Comparison of ENCODE assay signal across 8 mouse cellular contexts in genomic region chr2:180257963-180258865, GRCm38 (mm10). TPM values are rescaled to one million over a fixed set of nuclear protein-coding genes. Genes with fewer than 3 reads are reported as not detected.
DNase-seq lines count a peak whose midpoint lies in the region; ATAC-seq and TF ChIP-seq lines count a peak whose summit lies in the region.

No protein-coding gene starts in this region.

- no peak for DNase-seq in heart, embryonic 10.5 days (ENCODE audit: low spot score)
- DNase-seq in heart, postnatal 36 days, result no peak
- DNase-seq in adrenal gland, adult 2 months, result no peak
- no peak for DNase-seq in frontal cortex, adult 2 months (ENCODE audit: extremely low spot score in 1 of 2, low spot score in 1 of 2)
- DNase-seq in adipocyte (ENCODE audit: low spot score), result no peak

- no peaks in the 10 kb centered on the region for H3K27me3 ChIP-seq in heart, embryonic 10.5 days (ENCODE audit: insufficient read depth, poor library complexity, severe bottlenecking)
- H3K27me3 ChIP-seq in E14TG2a.4 (ENCODE audit: insufficient read depth, low read length), result no peaks in the 10 kb centered on the region
- H3K27me3 ChIP-seq in forebrain, embryonic 16.5 days (replicated peaks; ENCODE audit: control insufficient read depth, insufficient read depth, low read length), result no peaks in the 10 kb centered on the region
- no peaks in the 10 kb centered on the region for H3K27me3 ChIP-seq in liver, embryonic 15.5 days

- intact Hi-C loops in heart, postnatal 36 days (cut with DNase I), result loop anchor here (2.0 to 5.0 kb wide), 2 partner anchors 15 to 141 kb away; partner anchors contain the start of genes Cables2 and Osbpl2

- peak overlapping the region; percentile 91 for H3K9ac ChIP-seq in forebrain, embryonic 16.5 days (replicated peaks; ENCODE audit: low read depth, low read length)
- H3K9ac ChIP-seq in liver, embryonic 15.5 days, result peak overlapping the region; percentile 83

- peaks cover 50% of the 10 kb centered on the region for H3K36me3 ChIP-seq in heart, embryonic 10.5 days
- peaks cover 66% of the 10 kb centered on the region for H3K36me3 ChIP-seq in E14TG2a.4 (ENCODE audit: insufficient read depth, low read length)
- peaks cover 13% of the 10 kb centered on the region for H3K36me3 ChIP-seq in forebrain, embryonic 16.5 days (ENCODE audit: control insufficient read depth, insufficient read depth)
- peaks cover 31% of the 10 kb centered on the region for H3K36me3 ChIP-seq in liver, embryonic 15.5 days (replicated peaks)

- H3K4me1 ChIP-seq in heart, embryonic 10.5 days, result peaks cover 33% of the 10 kb centered on the region
- H3K4me1 ChIP-seq in E14TG2a.4 (replicated peaks; ENCODE audit: low read depth, low read length), result peaks cover 67% of the 10 kb centered on the region
- peaks cover 17% of the 10 kb centered on the region for H3K4me1 ChIP-seq in forebrain, embryonic 16.5 days (replicated peaks; ENCODE audit: control insufficient read depth, insufficient read depth, low read length)
- peaks cover 34% of the 10 kb centered on the region for H3K4me1 ChIP-seq in liver, embryonic 15.5 days (replicated peaks)

- no peak for TF ChIP-seq CTCF in E14TG2a.4 (conservative IDR thresholded peaks at IDR 0.05; ENCODE audit: low read length)

- 53% methylated on average over 11 of the region's 11 CpGs for WGBS in heart, embryonic 10.5 days
- 52% methylated on average over 11 of the region's 11 CpGs for WGBS in forebrain, embryonic 16.5 days
- WGBS in liver, embryonic 15.5 days (ENCODE audit: insufficient replicate concordance), result 40% methylated on average over 11 of the region's 11 CpGs

- peak overlapping the region; percentile 88 for H3K4me3 ChIP-seq in heart, embryonic 10.5 days
- H3K4me3 ChIP-seq in E14TG2a.4 (replicated peaks; ENCODE audit: low read length), result peak overlapping the region; percentile 97
- peak overlapping the region; percentile 89 for H3K4me3 ChIP-seq in forebrain, embryonic 16.5 days (replicated peaks; ENCODE audit: low read length)
- peak overlapping the region; percentile 93 for H3K4me3 ChIP-seq in liver, embryonic 15.5 days (replicated peaks)

- H3K9me3 ChIP-seq in heart, embryonic 10.5 days, result no peaks in the 10 kb centered on the region
- H3K9me3 ChIP-seq in E14TG2a.4 (ENCODE audit: low read length), result no peaks in the 10 kb centered on the region
- H3K9me3 ChIP-seq in forebrain, embryonic 16.5 days (ENCODE audit: control insufficient read depth, low read length), result no peaks in the 10 kb centered on the region
- H3K9me3 ChIP-seq in liver, embryonic 15.5 days (replicated peaks), result no peaks in the 10 kb centered on the region

- ATAC-seq in forebrain, embryonic 16.5 days, result no peak
- ATAC-seq in liver, embryonic 15.5 days (ENCODE audit: insufficient read depth), result no peak

- peak overlapping the region; percentile 86 for H3K4me2 ChIP-seq in forebrain, embryonic 16.5 days (ENCODE audit: low read length)
- peak overlapping the region; percentile 93 for H3K4me2 ChIP-seq in liver, embryonic 15.5 days

- H3K27ac ChIP-seq in heart, embryonic 10.5 days, result peak overlapping the region; percentile 91
- H3K27ac ChIP-seq in forebrain, embryonic 16.5 days (ENCODE audit: low read length), result peak overlapping the region; percentile 81; the same call in 1 of the 2 replicates
- peak overlapping the region; percentile 77 for H3K27ac ChIP-seq in liver, embryonic 15.5 days (replicated peaks)

RNA-seq across cellular contexts. Expression of gene Rps21, which starts 1.0 kb away (rescaled TPM):
- polyA plus RNA-seq in heart, embryonic 10.5 days (2016; fragmentation: Nextera tagmentation; extraction: Ambion mirVana), result 332 and 360 TPM in 2 replicates
- 100 to 1,000 TPM; 500 to 574 TPM for total RNA-seq in heart, postnatal 36 days (2021)
- polyA plus RNA-seq in forebrain, embryonic 16.5 days (2015; fragmentation: Nextera tagmentation; extraction: Ambion mirVana), result 305 and 334 TPM in 2 replicates
- 223 and 320 TPM in 2 replicates for polyA plus RNA-seq in liver, embryonic 15.5 days (2015; fragmentation: Nextera tagmentation; extraction: Ambion mirVana)
- total RNA-seq in adrenal gland, adult 2 months (2021), result 100 to 1,000 TPM; 380 to 873 TPM
- 1,054 and 1,398 TPM in 2 replicates for polyA plus RNA-seq in adrenal gland, adult 2 months (2012; rRNA removed)
- 1,869 and 1,955 TPM in 2 replicates for polyA plus RNA-seq in frontal cortex, adult 2 months (2012; rRNA removed)

RNA-seq across cellular contexts. Expression of gene Cables2, which starts 15.1 kb away (rescaled TPM):
- 12.4 and 13.1 TPM in 2 replicates for polyA plus RNA-seq in heart, embryonic 10.5 days (2016; fragmentation: Nextera tagmentation; extraction: Ambion mirVana)
- total RNA-seq in heart, postnatal 36 days (2021), result 10 to 100 TPM; 11.2 to 13.5 TPM
- polyA plus RNA-seq in forebrain, embryonic 16.5 days (2015; fragmentation: Nextera tagmentation; extraction: Ambion mirVana), result 16.1 and 18.5 TPM in 2 replicates
- polyA plus RNA-seq in liver, embryonic 15.5 days (2015; fragmentation: Nextera tagmentation; extraction: Ambion mirVana), result 3.4 and 3.5 TPM in 2 replicates
- 10 to 100 TPM; 13.1 to 14.7 TPM for total RNA-seq in adrenal gland, adult 2 months (2021)
- polyA plus RNA-seq in adrenal gland, adult 2 months (2012; rRNA removed), result 19.4 and 28.8 TPM in 2 replicates
- 31.1 and 33.3 TPM in 2 replicates for polyA plus RNA-seq in frontal cortex, adult 2 months (2012; rRNA removed)

RNA-seq across cellular contexts. Expression of gene Rbbp8nl, which starts 31.5 kb away (rescaled TPM):
- 0.16 and 0.68 TPM in 2 replicates for polyA plus RNA-seq in heart, embryonic 10.5 days (2016; fragmentation: Nextera tagmentation; extraction: Ambion mirVana)
- not detected for total RNA-seq in heart, postnatal 36 days (2021)
- polyA plus RNA-seq in forebrain, embryonic 16.5 days (2015; fragmentation: Nextera tagmentation; extraction: Ambion mirVana), result not detected in 2 replicates
- polyA plus RNA-seq in liver, embryonic 15.5 days (2015; fragmentation: Nextera tagmentation; extraction: Ambion mirVana), result not detected in 2 replicates
- not detected for total RNA-seq in adrenal gland, adult 2 months (2021)
- not detected in 2 replicates for polyA plus RNA-seq in adrenal gland, adult 2 months (2012; rRNA removed)
- 0.04 TPM in 1 of 2 replicates, not detected in the other for polyA plus RNA-seq in frontal cortex, adult 2 months (2012; rRNA removed)

RNA-seq across cellular contexts. Expression of gene Lama5, which starts 32.6 kb away (rescaled TPM):
- 23.6 and 30.8 TPM in 2 replicates for polyA plus RNA-seq in heart, embryonic 10.5 days (2016; fragmentation: Nextera tagmentation; extraction: Ambion mirVana)
- total RNA-seq in heart, postnatal 36 days (2021), result 10 to 100 TPM; 70.7 to 76.3 TPM
- polyA plus RNA-seq in forebrain, embryonic 16.5 days (2015; fragmentation: Nextera tagmentation; extraction: Ambion mirVana), result 3.0 and 3.2 TPM in 2 replicates
- 1.6 and 1.9 TPM in 2 replicates for polyA plus RNA-seq in liver, embryonic 15.5 days (2015; fragmentation: Nextera tagmentation; extraction: Ambion mirVana)
- total RNA-seq in adrenal gland, adult 2 months (2021), result 10 to 100 TPM; 30.7 to 35.0 TPM
- 41.7 and 48.7 TPM in 2 replicates for polyA plus RNA-seq in adrenal gland, adult 2 months (2012; rRNA removed)
- polyA plus RNA-seq in frontal cortex, adult 2 months (2012; rRNA removed), result 15.9 TPM in 2 replicates
